Mouse (Mus musculus): Measurements from ENCODE around the gene Rcn3. TPM values are rescaled to one million over a fixed set of nuclear protein-coding genes. Genes with fewer than 3 reads are reported as not detected.
A peak's percentile ranks its signal among the peaks of the same experiment; 100 is the strongest.
"Not testable (repeated sequence)": the region's sequence is repeated elsewhere in the genome, so short reads cannot be mapped to it uniquely, and the experiment has no call there.

The Rcn3 gene
- polyA plus RNA-seq, 1 experiment from 2014 or later = 520 TPM

DNA sequence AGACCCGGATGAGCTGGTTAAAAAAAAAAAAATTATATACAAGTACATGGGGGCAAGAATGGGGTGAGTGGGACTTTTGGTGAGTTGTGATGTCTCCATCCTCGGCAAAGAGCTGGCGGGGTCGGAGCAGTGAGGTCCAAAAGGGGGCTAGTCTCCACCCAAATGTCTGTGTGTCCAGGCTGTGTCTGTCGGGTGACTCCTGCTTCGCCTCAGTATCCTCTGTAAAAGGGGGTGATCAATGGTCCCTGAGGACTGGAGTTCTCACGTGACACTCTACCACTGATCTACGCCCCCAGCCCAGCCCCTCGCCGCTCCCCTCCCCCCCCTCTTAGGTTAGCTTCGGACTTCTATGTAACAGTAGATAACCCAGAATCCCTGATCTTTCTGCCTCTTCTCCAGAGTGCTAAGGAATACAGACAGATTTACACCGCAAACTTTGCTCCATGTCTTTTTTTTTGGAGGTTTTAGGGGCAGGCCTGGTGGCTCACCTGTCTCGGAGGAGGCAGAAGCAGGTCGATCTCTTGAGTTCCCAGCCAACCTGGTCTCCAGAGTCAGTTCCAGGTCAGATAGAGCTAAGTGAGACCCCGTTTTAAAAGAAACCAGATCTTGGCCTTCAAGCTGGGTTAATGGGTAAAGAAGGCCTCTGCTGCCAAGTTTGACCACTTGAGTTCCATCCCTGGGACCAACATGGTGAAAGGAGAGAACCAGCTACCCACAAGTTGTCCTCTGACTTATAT lies 37.9 kb upstream of the Rcn3 start:
- Histone ChIP-seq H3K27ac (replicated peaks) (peak overlapping the region; percentile 92; the same call in 1 of the 2 replicates), H3K4me2 (replicated peaks) (peak overlapping the region; percentile 71), H3K9me3 (replicated peaks) (no peaks in the 10 kb centered on the region), H3K36me3 (peaks cover 24% of the 10 kb centered on the region), H3K9ac (peak overlapping the region; percentile 51), H3K4me1 (peaks cover 40% of the 10 kb centered on the region), H3K27me3 (no peaks in the 10 kb centered on the region), H3K4me3 (replicated peaks) (peak overlapping the region; percentile 90)
- WGBS = 55% methylated on average over 15 of the region's 15 CpGs
- ATAC-seq (ENCODE audit: insufficient number of reproducible peaks, low FRiP score, low TSS enrichment, low read depth) = no peak

GRCm38 (mm10) chr7:45129318-45129717 lies 37.3 kb upstream of the Rcn3 start:
- H3K9me3 ChIP-seq (replicated peaks) = no peaks in the 10 kb centered on the region
- H3K27me3 ChIP-seq = no peaks in the 10 kb centered on the region
- WGBS = 2% methylated on average over 17 of the region's 17 CpGs
- peak overlapping the region; percentile 51 for H3K9ac ChIP-seq
- peaks cover 24% of the 10 kb centered on the region for H3K36me3 ChIP-seq
- H3K4me1 ChIP-seq = peaks cover 39% of the 10 kb centered on the region
- peak overlapping the region; percentile 71 for H3K4me2 ChIP-seq (replicated peaks)
- ATAC-seq (ENCODE audit: insufficient number of reproducible peaks, low FRiP score, low TSS enrichment, low read depth) = no peak
- H3K4me3 ChIP-seq (replicated peaks) = peak overlapping the region; percentile 90
- peak overlapping the region; percentile 92 for H3K27ac ChIP-seq (replicated peaks)

- no peaks in the 10 kb centered on the region for H3K9me3 ChIP-seq (replicated peaks)
- H3K4me1 ChIP-seq = peaks cover 38% of the 10 kb centered on the region
- no peaks in the 10 kb centered on the region for H3K27me3 ChIP-seq
- peak; percentile 94 for ATAC-seq (ENCODE audit: insufficient number of reproducible peaks, low FRiP score, low TSS enrichment, low read depth)
- under 1% methylated on average over 48 of the region's 48 CpGs for WGBS
- H3K27ac ChIP-seq (replicated peaks) = peak within 1 kb of the TSS; percentile 93
- peaks cover 24% of the 10 kb centered on the region for H3K36me3 ChIP-seq
- H3K9ac ChIP-seq = peak within 1 kb of the TSS; percentile 98
- peak within 1 kb of the TSS; percentile 90 for H3K4me3 ChIP-seq (replicated peaks)
- peak within 1 kb of the TSS; percentile 82 for H3K4me2 ChIP-seq (replicated peaks)
Measured at GRCm38 (mm10) chr7:45128624-45129246, 36.7 kb upstream of the Rcn3 start, which contains the start of gene Rpl13a. Rpl13a (minus strand) TSS chr7:45128761.

DNA sequence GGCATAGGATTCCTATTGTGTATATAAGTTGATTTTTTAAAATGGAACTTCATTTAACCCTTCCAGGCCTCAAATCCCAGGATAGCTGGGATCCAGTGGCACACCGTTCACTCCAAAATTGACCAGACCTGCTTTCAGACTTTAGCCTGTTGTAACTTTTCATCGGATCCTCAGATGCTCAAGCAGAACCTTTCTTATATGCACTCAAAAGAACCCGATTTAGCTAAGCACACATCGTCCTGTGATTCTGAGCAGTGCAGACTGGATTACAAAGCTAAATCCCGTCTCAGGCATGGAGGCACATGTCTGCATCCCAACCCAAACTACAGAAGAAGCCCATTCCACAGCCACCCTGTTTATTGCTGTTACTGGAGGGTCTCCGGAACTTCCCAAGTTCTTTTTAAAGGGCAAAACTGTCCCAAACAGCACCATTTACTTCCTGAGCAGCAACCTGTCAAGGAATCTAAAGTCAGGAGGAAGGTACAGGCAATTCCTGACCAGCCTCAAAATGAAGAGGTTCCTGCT lies 35.7 kb upstream of the Rcn3 start:
- H3K4me3 ChIP-seq (replicated peaks) = peak overlapping the region; percentile 90
- H3K9ac ChIP-seq = peak overlapping the region; percentile 98
- no peaks in the 10 kb centered on the region for H3K9me3 ChIP-seq (replicated peaks)
- peaks cover 29% of the 10 kb centered on the region for H3K36me3 ChIP-seq
- no peak for ATAC-seq (ENCODE audit: insufficient number of reproducible peaks, low FRiP score, low TSS enrichment, low read depth)
- H3K27ac ChIP-seq (replicated peaks) = peak overlapping the region; percentile 93
- H3K4me2 ChIP-seq (replicated peaks) = peak overlapping the region; percentile 82
- H3K27me3 ChIP-seq = no peaks in the 10 kb centered on the region
- WGBS = 0% methylated on average over 6 of the region's 6 CpGs
- peaks cover 45% of the 10 kb centered on the region for H3K4me1 ChIP-seq

DNA sequence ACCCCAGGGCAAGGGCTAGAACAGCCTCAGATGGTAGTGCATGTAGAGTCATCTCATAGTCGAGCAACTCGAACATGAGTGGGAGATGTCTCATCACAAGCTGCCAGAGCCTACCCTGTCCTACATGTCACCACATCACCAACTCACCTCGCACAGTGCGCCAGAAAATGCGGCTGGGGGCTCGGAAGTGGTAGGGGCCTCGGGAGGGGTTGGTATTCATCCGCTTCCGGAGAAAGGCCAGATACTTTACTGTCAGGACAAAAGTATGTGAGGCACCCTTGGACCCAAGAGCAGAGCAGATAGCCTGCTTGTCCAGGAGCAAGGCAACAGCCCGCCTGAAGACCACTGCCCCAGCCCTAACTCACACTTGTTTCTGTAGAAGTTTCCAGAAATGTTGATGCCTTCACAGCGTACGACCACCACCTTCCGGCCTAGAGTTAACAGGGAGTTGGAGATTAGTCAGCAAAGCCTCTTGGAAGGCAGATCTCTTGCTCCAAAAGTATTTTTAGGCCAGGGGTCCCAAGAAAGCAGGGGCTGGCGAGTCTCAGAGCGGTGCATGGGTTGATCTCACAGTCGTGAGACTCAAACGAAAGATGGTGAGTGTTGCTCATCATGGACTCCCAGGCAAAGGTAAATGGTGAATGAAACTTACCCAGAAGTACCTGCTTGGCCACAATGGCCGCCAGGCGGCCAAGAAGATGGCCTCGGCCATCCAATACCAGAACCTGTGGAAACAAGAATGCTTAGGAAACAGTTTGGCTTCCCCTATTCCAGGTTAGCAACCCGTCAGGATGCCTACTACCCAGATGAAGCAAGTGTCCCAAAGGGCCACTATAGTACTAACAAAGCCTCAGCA lies 35.1 kb upstream of the Rcn3 start:
- peaks cover 52% of the 10 kb centered on the region for H3K4me1 ChIP-seq
- no peaks in the 10 kb centered on the region for H3K27me3 ChIP-seq
- H3K4me2 ChIP-seq (replicated peaks) = peak overlapping the region; percentile 82
- peak overlapping the region; percentile 98 for H3K9ac ChIP-seq
- H3K36me3 ChIP-seq = peaks cover 35% of the 10 kb centered on the region
- H3K9me3 ChIP-seq (replicated peaks) = no peaks in the 10 kb centered on the region
- ATAC-seq (ENCODE audit: insufficient number of reproducible peaks, low FRiP score, low TSS enrichment, low read depth) = no peak
- peak overlapping the region; percentile 90 for H3K4me3 ChIP-seq (replicated peaks)
- WGBS = 33% methylated on average over 21 of the region's 21 CpGs
- peak overlapping the region; percentile 93 for H3K27ac ChIP-seq (replicated peaks)

DNA sequence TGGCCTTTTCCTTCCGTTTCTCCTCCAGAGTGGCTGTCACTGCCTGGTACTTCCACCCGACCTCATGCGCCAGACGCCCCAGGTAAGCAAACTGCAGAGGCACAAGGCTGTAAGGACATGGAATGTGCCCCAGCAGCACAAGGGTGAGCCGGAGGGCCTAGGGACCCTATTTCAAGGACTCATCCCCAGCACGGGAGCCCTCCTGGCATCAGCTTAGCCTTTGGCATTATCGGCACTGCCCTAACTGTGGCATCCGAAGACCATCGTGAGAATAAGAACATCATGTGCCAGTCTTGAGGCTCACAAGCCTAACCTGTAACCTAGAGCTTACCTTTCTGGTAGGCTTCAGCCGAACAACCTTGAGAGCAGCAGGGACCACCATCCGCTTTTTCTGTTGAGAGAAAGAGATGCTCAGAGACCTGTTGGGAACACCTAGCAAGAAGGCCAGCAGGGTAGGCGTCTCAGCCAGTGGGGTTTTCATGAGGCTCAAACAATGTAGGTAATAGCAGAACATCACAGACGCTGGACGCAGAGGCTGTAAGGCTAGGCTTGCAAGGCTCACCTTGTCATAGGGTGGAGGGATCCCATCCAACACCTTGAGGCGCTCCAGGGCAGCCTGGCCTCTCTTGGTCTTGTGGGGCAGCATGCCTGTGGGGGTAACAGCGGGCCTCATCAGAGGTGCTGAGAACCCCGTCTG lies 34.3 kb upstream of the Rcn3 start:
- no peak for ATAC-seq (ENCODE audit: insufficient number of reproducible peaks, low FRiP score, low TSS enrichment, low read depth)
- no peaks in the 10 kb centered on the region for H3K9me3 ChIP-seq (replicated peaks)
- H3K36me3 ChIP-seq = peaks cover 43% of the 10 kb centered on the region
- H3K4me3 ChIP-seq (replicated peaks) = peak overlapping the region; percentile 90
- H3K27ac ChIP-seq (replicated peaks) = peak overlapping the region; percentile 93
- H3K9ac ChIP-seq = peak overlapping the region; percentile 98
- H3K27me3 ChIP-seq = no peaks in the 10 kb centered on the region
- 70% methylated on average over 17 of the region's 17 CpGs for WGBS
- H3K4me1 ChIP-seq = peaks cover 59% of the 10 kb centered on the region
- H3K4me2 ChIP-seq (replicated peaks) = peak overlapping the region; percentile 82

GRCm38 (mm10) chr7:45125649-45126048 lies 33.6 kb upstream of the Rcn3 start:
- H3K9me3 ChIP-seq (replicated peaks); ATAC-seq (ENCODE audit: insufficient number of reproducible peaks, low FRiP score, low TSS enrichment, low read depth); H3K27me3 ChIP-seq; H3K9ac ChIP-seq: not testable (repeated sequence)
- peak overlapping the region; percentile 96; the same call in 1 of the 2 replicates for H3K4me3 ChIP-seq (replicated peaks)
- peak overlapping the region; percentile 64 for H3K4me2 ChIP-seq (replicated peaks)
- peaks cover 49% of the 10 kb centered on the region for H3K36me3 ChIP-seq
- peak overlapping the region; percentile 88 for H3K27ac ChIP-seq (replicated peaks)
- WGBS = 71% methylated on average over 5 of the region's 5 CpGs
- H3K4me1 ChIP-seq = peaks cover 66% of the 10 kb centered on the region

DNA sequence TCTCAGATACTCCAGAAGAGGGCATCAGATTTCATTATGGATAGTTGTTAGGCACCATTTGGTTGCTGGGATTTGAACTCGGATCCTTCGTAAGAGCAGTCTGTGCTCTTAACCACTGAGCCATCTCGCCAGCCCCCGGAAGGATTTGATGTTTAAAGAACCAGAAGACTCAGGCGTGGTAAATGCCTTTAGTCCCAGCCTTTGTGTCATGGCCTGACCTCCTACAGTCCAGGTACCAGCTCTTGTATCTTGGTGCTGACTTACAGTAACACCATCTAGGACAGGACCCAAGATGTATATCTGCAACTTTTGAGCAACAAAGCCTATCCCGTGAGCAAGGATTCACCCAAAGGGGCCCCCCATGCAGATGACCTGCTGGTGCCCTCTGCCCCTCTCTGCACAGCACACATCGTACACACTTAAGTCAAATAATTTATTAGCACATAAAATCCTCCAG lies 33.2 kb upstream of the Rcn3 start:
- 21% methylated on average over 7 of the region's 7 CpGs for WGBS
- Histone ChIP-seq H3K4me2 (replicated peaks) (peak overlapping the region; percentile 64), H3K4me1 (peaks cover 68% of the 10 kb centered on the region), H3K36me3 (peaks cover 54% of the 10 kb centered on the region), H3K27ac (replicated peaks) (peak overlapping the region; percentile 88), H3K27me3 (no peaks in the 10 kb centered on the region), H3K4me3 (replicated peaks) (peak overlapping the region; percentile 96), H3K9ac (no peak overlapping the region), H3K9me3 (replicated peaks) (no peaks in the 10 kb centered on the region)
- ATAC-seq (ENCODE audit: insufficient number of reproducible peaks, low FRiP score, low TSS enrichment, low read depth) = no peak

- H3K27ac ChIP-seq (replicated peaks) = peak within 1 kb of the TSS; percentile 90
- H3K9ac ChIP-seq = peak within 1 kb of the TSS; percentile 100
- H3K4me1 ChIP-seq = peaks cover 62% of the 10 kb centered on the region
- peak; percentile 88 for ATAC-seq (ENCODE audit: insufficient number of reproducible peaks, low FRiP score, low TSS enrichment, low read depth)
- H3K36me3 ChIP-seq = peaks cover 61% of the 10 kb centered on the region
- H3K9me3 ChIP-seq (replicated peaks) = no peaks in the 10 kb centered on the region
- H3K4me3 ChIP-seq (replicated peaks) = peak within 1 kb of the TSS; percentile 96
- peak within 1 kb of the TSS; percentile 64 for H3K4me2 ChIP-seq (replicated peaks)
- WGBS = under 1% methylated on average over 59 of the region's 59 CpGs
- H3K27me3 ChIP-seq = no peaks in the 10 kb centered on the region
Measured at GRCm38 (mm10) chr7:45124224-45125143, 32.5 kb upstream of the Rcn3 start, which contains the start of gene Rps11. Rps11 (minus strand) TSS chr7:45124439.
